Mouse (Mus musculus) brain, adult 2 months (tissue): ENCODE measurements around the gene Omg.

Experiments used
- DNase-seq: peaks from one replicate; pipeline ENCODE4 v3.0.0; 2011; ENCODE audit warnings: low read depth, low spot score

The Omg gene

DNA sequence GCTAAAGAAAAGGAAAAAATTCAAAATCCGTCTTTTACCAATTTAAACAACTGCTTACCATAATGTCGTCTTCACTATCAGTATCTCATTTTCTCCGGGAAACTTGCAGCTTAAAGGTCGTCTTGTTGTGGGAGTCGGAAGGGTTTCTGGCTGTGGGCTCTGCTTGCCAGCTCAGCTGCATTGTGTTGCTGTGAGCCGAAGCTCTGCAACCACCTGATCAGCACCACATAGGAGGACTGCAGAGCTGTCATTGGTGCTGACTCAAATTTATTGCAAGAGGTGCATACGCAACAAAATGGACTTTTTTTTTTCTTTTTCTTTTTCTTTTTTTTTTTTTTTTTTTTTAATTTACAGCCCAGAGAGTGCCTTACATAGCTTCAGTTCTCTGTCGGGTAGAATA is at the start of gene Omg:
Gene Omg (minus strand): TSS at position 240 of the 400 bp plus-strand sequence.
- DNase-seq = peak; percentile 96

DNA sequence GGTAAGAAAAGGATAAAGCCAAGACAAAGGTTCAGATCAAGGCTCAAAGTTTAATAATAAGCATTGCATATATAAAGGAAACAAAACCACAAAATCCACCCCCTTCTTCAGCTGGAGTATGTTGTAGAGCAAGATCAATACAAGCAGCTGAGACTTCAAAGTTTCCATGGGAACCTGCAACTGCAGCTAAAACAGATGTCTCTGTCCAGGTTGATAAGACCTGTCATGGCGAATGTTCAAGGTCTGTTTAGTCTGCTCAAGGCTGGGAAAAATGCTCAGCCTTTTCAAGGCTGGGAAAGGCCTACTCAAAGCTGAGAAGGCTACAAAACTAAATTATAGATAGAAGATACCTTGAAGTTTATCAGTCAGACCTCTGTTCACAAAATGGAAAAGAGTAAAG is 48.7 kb upstream of the Omg start:
- DNase-seq = no peak

DNA sequence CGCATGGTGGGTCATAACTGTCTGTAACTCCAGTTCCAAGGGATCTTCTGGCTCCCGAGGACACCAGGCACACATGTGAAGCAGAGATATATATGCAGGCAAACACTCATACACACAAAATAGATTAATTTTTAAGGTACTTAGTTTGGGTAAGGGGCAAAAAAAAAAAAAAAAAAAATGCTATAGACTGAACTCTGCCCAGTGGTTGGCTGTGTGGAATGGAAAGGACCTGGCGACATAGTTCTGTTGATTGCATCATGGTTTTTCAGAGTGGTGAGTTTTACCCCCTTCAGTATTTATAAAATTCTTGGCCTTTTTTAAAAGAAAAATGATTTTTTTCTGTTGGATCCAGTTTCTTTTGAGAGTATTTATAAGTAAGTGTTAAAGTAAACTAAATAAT is 32.4 kb upstream of the Omg start:
- no peak for DNase-seq

DNA sequence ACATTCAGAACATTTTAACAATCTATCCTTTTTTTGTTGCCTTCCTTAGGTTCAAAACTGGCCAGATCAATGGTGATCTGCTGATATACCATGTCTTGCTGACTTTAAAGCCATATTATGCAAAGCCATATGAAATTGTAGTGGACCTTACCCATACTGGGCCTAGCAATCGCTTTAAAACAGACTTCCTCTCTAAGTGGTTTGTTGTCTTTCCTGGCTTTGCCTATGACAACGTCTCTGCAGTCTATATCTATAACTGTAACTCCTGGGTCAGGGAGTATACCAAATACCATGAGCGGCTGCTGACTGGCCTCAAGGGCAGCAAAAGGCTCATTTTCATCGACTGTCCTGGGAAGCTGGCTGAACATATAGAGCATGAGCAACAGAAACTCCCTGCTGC is 31.7 kb upstream of the Omg start:
- no peak for DNase-seq

DNA sequence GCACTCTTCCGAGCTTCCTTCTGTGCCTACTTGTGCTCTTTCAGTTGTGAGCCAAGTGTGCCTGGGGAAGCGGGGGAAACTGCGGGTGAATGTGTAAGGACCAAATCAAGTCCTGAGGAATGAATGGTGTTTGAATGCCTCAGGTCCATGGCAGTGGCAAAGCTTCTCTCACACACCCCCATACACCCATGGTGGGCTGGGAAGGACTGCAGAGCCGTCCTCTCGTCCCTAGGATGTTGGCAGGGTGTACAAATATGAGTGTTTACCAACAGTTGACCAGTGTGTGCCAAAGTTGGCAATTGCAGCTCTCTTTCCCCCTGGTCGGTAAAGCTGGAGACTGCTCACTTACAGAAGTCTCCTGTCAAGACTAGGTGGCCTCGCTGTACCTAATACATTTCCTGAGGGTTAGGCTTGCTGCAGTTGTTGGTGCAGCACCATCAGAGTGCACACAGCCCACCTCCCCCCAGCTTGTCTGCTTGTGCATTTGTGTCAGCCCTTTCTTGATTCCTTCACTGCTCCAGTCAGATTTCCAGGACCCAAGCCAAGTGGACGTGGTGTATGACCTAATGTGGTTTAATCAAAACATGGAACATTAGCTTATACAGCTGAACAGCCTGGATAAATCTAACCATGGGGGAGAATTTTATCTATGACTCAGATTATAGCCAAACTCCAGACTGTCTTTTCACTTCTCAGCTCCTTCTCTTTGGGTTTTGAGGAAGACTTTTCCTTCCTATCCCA is 30.2 kb upstream of the Omg start:
- DNase-seq = peak; percentile 72

DNA sequence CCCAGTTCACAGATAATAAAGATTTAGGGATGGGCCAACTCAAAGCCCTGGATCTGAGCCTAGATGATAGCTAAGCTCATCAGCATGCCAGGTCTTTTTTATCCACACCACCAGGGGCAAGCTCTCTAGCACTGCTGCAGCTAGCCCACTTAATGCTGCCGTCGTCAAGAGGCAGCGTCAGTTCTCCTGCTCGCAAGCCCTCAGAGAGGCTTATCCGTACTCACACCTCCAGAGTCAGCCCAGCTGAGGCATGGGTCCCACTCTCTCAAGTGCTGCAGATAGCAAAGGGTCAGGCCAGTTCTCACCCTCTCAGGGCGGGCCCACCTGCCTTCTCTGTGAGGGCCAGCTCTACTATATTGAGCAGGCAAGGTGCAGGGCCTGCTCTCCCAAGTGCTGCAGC is 29.4 kb upstream of the Omg start:
- no peak for DNase-seq

DNA sequence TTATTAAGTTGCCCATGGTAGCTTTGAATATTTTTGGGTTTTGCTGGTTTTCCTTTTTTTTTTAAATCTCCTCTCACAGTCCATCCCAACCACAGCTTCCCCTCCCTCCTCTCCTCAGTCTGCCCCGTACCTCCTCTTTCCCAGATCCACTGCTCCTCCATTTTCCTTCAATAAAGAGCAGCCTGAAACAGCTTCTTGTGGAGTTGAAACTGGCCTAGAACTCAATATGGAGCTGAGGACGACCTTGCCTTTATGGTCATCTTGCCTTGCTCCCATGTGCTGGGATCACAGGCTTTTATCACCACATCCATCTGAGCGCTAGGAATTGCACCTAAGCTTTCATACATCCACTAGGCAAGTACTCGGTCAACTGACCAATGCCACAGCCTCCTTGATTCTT is 27.6 kb upstream of the Omg start:
- DNase-seq = no peak

DNA sequence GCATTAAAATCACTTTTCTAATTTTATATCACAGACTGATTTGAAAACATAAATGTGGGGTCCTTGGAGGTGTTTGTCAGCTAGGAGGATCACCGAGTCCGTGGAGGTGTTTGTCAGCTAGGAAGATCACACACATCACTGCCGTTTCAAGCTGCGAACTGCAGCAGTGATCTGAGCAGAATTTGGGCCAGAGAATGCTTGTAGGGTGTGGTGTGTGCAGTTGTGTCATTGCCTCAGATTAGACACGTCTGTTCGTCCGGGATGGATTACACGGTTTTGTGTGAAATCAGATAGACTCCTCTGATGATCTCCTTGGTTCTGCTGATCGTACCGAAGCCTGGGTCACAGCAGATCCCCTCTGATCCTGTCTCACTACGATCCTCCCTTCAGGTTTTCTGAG is 26.9 kb upstream of the Omg start:
- DNase-seq = no peak

DNA sequence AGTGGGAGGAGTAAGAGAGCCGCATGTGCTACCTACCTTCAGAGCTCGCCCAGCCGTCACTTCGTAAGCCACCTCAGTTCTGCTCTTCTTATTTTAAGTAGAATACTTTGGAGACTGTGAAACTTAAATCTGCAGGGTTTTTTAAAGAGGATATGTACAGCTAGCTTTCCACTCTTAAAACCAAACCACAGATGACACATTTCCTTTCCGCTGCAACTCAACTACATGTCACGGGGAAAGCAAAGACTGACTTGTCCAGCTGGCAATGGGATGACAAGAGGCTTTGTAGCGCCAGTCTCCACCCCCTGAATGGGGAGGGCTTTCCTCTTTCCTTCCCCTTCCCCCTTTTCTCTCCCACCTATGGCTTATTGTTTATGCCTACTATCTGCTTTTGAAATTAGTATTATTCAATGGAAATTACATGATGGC is 26.5 kb upstream of the Omg start, which contains the start of the genes Evi2 and Evi2a:
Gene Evi2 (minus strand): TSS at position 257 of the 429 bp plus-strand sequence.
Gene Evi2a (minus strand): TSS at position 277 of the 429 bp plus-strand sequence.
- DNase-seq = peak; percentile 83

DNA sequence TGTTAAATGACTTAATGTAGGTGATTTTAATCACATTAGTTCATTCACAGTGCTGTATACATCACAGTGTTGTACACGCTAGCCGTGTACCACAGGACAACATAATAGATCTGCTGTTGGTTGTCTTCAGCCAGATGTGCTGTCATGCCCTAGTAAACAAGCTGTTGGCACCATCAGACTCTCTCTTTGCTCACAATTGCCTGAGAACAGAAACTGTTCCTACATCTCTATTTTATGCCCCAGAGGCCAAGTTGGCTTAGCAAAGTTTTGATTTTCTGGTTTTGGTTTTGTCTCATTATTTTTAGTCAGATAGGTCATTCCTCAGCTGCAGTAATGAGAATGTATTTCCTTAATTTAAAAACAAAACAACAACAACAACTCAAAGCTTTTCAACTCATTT is 25.9 kb upstream of the Omg start:
- DNase-seq = peak; percentile 54

DNA sequence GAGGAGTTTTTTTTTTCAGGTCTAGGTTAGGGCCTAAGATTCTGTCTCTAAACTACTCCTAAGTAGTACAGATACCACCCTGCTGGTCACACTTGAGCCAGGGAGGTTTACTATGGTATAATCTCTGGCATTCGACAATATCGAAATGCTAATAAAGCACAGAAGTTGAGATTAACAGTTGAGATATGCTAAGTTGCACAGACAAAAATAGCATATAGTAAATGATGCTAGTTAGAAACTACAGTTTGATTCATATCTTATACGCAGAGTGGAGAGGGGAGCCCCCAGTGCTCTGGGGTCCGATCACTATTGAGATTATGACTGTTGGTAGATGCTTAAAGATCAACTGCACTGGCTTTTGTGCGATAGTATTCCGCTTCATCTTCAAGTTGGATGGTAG is 25.3 kb upstream of the Omg start:
- no peak for DNase-seq

DNA sequence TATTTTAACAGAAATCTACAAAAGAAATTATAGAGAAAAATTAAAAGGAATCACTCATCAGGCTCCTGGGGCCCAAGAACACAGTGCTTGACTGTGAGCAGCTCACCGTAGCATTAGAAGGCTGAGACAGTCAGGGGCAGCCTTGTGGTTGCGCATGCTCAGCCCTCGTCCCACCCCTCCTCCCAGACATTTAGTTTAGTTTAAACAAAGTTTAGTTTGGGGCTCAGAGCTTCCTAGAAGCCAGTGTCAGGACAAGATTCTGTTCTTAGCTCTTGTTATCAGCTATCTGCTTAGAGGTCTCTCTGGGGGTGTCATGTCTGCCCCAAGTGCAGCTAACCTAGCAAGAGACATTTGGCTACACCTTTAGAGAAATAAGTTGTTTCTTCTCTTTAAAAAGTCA is 24.7 kb upstream of the Omg start:
- no peak for DNase-seq

DNA sequence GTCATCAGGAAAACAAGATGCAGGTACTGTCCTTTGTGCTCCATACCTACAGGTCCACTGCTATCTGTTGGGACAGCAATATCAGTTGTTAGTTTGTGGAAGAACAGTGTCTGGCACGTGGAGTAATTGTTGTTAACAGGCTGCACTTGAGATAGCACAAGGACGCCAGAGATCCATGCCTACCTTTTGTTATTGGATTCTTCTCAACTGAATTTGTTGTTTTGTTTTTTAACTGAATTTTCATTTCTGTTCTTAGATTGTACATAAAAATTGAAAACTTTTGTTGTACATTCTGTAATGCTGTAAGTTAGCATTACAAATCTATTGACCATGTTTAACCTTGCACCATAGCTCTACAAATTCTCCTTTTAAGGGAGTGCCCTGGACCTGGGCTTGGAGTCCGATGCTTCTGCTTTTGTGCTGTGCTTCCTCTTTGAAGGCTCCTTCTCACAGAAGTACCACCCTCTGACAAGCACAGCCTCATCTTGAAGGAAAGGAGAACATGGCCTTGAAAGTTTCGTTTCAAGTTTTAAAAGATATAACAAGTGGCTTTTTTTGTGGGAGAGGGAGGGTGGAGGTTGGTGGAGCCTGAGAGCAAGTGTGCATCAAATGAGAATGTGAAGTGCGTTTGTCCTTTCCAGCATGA is 24.0 kb upstream of the Omg start:
- DNase-seq = no peak

DNA sequence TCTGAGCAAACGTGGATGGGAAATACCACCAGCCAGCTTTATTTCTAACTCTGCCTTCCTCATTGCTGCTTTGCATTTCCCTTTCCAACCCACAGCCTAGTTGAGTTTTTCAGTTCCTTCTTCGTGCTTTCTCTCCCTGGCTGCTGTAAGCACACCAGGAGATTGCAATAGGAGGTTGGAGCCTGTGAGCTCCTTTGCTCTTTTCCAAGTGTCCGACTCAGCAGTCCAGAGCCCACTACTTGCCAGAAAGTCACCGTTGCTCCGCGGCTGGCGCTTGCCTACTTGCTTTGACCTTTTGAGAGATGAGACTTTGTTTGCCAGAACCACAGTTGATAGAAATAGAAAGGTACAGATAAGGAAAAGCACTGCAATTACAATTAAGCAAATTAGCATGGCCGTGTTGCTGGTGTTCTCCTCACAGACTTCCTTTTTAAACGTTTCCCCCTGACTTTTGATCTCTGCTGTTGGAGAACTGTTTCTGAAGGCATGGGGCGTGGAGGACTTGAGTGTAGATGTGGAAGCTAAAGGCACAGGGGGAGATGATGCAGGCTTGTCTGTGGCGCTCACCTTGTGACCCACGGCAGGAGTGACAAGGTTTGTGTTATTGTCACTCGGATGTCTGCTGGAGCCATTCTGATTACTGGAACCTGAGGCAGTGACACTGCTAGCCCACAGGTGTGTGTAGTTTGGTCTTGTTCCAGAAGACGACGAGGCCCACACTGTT is 23.3 kb upstream of the Omg start:
- DNase-seq = peak; percentile 69

DNA sequence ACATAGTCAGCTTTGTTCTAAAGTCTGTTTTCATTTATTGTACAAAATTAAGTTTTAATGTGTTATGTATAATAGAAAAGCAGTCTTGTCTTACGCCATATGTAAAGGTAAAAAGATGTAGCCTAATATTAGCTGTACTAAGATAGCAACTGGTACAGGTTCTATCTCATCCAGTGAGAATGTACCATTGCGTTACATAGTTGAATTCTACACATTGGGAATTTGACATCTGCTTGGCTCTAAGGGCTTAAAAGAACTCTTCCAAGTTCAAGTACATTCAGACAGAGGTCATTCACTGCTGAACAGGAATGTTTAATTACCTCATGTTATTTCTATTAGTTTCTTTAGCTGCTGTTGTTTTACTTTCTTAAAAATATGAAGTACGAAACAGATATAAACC is 22.7 kb upstream of the Omg start:
- no peak for DNase-seq

DNA sequence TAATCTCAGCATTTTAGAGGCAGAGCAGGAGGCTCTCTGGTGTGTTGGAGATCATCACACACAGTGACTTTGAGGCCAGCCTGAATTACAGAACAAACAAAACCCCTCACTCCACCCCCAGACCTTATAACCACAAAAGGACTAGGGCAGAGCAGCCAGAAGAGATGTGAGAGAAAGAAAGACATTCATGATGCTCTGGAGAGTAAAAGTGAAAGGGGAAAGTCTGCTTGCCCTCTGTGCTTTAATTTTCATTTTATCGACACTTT is 20.4 kb upstream of the Omg start:
- no peak for DNase-seq

DNA sequence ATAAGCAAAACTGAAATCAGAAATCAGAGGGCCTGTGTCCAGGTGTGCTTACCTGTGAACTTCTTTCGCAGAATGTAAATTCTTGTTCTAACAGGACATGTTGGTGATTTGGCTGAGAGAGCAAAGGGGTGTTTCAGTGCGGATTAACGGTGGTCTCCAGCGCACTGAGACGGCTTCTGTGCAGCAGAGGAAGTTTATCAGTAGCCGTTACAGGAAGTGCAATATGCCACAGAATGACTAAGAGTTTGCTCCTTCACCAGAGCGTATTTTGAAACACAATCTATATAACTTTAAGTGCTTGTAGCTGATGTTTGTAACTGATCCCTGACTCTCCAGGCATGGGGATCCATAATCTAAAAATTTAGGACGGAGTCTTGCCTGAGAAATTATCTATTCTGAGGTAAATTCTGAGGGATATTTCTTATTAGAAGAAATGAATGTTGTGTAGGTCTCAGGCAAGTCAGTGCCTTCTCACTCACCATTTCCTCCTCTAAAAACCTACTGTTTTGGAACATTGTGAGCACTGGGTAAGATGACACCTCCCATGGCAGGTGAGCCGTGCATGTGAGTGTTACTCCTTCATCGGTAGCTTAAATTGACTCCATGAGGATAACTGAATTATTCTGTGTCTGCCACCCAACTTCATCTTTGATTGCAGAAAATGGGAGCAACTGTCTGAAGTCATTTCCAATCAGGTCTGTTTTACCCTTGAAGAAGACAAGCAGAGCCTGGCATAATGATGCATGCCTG is 19.9 kb upstream of the Omg start, which contains the start of gene Evi2b:
Gene Evi2b (minus strand): TSS at position 203 of the 750 bp plus-strand sequence.
- DNase-seq = no peak

DNA sequence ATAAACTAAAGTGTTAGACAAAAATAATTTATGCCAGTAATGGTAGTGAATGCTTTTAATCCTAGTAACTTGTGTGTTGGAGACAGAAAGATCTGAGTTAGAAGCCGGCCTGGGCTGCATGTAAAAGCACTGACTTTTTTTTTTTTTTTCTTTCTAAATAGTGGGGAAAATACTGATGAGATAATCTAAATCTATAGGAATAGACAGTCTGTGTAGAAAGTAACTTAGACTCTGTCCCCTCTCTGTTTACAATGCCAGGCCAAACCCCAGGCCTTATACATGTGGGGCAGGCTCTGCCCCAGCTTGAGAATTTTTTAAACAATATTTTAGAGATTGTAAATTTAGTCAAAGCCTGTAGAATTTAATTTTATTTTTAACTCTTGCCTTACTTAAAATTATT is 19.1 kb upstream of the Omg start:
- no peak for DNase-seq

DNA sequence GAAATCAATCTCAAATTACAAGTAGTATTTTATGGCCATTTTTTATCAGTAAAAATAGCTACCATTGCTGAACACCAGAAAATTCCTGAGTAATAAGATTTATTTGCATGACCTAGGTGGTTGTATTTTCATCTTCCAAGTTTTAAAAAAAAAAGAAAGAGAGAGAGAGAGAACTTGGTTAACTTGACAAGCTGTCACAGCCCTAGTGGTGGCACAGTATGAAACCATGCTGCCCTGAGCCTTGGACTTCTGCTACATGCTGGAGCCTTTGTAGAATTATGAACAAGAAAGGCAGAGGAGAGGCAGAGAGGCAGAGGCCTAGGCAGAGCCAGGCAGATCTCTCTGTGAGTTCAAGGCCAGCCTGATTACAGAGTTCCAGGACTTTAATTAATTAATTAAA is 18.0 kb upstream of the Omg start:
- DNase-seq = no peak

DNA sequence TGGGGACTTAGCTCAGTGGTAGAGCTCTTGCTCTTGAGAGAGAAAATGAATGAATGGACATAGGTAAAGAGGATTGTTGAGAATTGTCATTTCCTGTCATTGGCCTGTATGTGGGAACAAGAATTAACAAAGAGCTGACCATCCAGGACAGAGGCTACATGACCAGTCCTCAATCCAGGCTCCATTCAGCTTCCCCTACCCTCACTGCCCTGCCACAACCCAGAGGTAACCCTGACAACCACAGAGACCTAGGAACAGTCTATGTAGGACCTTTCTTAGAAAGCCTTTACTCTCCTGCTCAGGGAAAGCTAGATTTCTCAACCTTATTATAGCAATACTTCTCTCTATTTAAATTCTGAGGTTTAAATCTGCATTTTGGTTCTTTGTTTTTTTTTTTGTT is 16.9 kb upstream of the Omg start:
- DNase-seq = no peak

DNA sequence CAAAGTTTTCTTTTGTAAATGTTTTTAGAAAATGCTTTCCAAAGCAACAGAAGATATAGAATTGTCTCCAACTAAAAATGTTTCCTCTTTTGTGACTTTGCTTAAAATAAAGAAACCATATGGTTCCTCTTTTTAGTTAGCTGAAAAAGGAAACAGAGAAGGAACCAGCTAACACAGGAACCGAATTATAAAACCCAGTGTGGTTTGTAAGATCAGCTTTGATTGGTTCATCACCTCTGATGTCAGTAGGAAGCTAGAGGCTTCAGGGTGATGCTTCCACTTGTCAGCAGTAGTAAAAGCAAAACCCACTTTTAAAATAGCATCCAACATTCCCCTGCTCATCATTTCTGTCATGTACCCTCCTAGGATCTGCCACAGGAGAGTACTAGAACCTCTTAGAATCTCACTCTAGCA is 16.0 kb upstream of the Omg start:
- peak; percentile 89 for DNase-seq

DNA sequence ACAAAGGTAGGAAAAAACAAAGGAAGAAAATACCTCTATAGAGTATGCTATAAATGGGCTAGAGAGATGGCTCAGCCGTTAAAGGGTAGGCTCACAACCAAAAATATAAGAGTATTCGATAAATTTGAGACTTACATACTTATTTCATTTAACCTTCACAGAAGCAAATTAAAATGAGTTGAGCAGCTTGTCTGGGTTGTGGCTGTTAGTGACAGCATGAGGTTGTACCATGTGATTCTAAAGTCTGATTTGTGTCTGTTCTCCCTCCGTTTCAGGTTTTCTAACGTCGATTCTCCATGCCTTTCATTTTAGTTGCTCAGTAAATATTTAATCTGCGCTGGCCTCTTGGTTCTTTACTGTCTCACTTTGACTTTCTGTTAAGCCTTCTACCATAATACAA is 15.4 kb upstream of the Omg start:
- no peak for DNase-seq
